Mouse (Mus musculus): ENCODE measurements around the gene Gm8122.
"Not testable (repeated sequence)": the region's sequence is repeated elsewhere in the genome, so short reads cannot be mapped to it uniquely, and the experiment has no call there.

Gene Gm8122

GRCm38 (mm10) chr14:43235204-43235603 is at the start of gene Gm8122:
Gene Gm8122 (minus strand): TSS chr14:43235304.
- DNase-seq (ENCODE audit: low spot score in 2 of 2): not testable (repeated sequence)

GRCm38 (mm10) chr14:43278681-43279080 is 43.6 kb upstream of the Gm8122 start:
- DNase-seq (ENCODE audit: low spot score in 2 of 2): peak; percentile 64 to 86

GRCm38 (mm10) chr14:43278146-43278545 is 43.0 kb upstream of the Gm8122 start:
- DNase-seq (ENCODE audit: low spot score in 2 of 2): not testable (repeated sequence)

- DNase-seq (ENCODE audit: low spot score in 2 of 2): not testable (repeated sequence)
These were observed 42.4 kb upstream of the Gm8122 start for GRCm38 (mm10) chr14:43277468-43277867.

- not testable (repeated sequence) for DNase-seq (ENCODE audit: low spot score in 2 of 2)
These were observed 40.6 kb upstream of the Gm8122 start for GRCm38 (mm10) chr14:43275752-43276151.

- not testable (repeated sequence) for DNase-seq (ENCODE audit: low spot score in 2 of 2)
These were observed 39.9 kb upstream of the Gm8122 start, which contains the start of gene Gm9732 for GRCm38 (mm10) chr14:43274986-43275511. Gene Gm9732 (plus strand): TSS chr14:43275036.

- not testable (repeated sequence) for DNase-seq (ENCODE audit: low spot score in 2 of 2)
These were observed 38.1 kb upstream of the Gm8122 start for GRCm38 (mm10) chr14:43273161-43273560.

- not testable (repeated sequence) for DNase-seq (ENCODE audit: low spot score in 2 of 2)
These were observed 34.1 kb upstream of the Gm8122 start for GRCm38 (mm10) chr14:43269211-43269610.

GRCm38 (mm10) chr14:43268521-43269084 is 33.5 kb upstream of the Gm8122 start:
- peak in 1 of 2 experiments; percentile 63 for DNase-seq (ENCODE audit: low spot score in 2 of 2)

- not testable (repeated sequence) for DNase-seq (ENCODE audit: low spot score in 2 of 2)
These were observed 28.3 kb upstream of the Gm8122 start for GRCm38 (mm10) chr14:43263421-43263820.

- DNase-seq (ENCODE audit: low spot score in 2 of 2): not testable (repeated sequence)
These were observed 23.2 kb upstream of the Gm8122 start, which contains the start of gene Gm8126 for GRCm38 (mm10) chr14:43258349-43258748. Gene Gm8126 (plus strand): TSS chr14:43258649.

- not testable (repeated sequence) for DNase-seq (ENCODE audit: low spot score in 2 of 2)
These were observed 21.4 kb upstream of the Gm8122 start for GRCm38 (mm10) chr14:43256511-43256910.

GRCm38 (mm10) chr14:43250549-43251253 is 15.6 kb upstream of the Gm8122 start:
- DNase-seq (ENCODE audit: low spot score in 2 of 2): not testable (repeated sequence)

- not testable (repeated sequence) for DNase-seq (ENCODE audit: low spot score in 2 of 2)
These were observed 14.6 kb upstream of the Gm8122 start for GRCm38 (mm10) chr14:43249611-43250170.

GRCm38 (mm10) chr14:43237769-43238168 is 2.7 kb upstream of the Gm8122 start:
- peak in 1 of 2 experiments; percentile 30 for DNase-seq (ENCODE audit: low spot score in 2 of 2)
